Mouse (Mus musculus) frontal cortex, adult 2 months (tissue): ENCODE data around the gene Clcn7. TPM values are rescaled to one million over a fixed set of nuclear protein-coding genes. Genes with fewer than 3 reads are reported as not detected.
"Not testable (repeated sequence)": the region's sequence is repeated elsewhere in the genome, so short reads cannot be mapped to it uniquely, and the experiment has no call there.

Experiments
- DNase-seq, 2 experiments: peaks; one replicate each; pipeline ENCODE4 v3.0.0; 2022; ENCODE audit warnings: low spot score in 1 of 2; ENCODE audit errors: extremely low spot score in 1 of 2
- polyA plus RNA-seq: library from polyadenylated mRNA; depleted of rRNA; stranded (reverse); fragments of >200 nt; gene quantifications from 2 replicates; pipeline ENCODE4 v1.2.3, GENCODE M21; 2012

The Clcn7 gene
- polyA plus RNA-seq, 1 experiment = 51.4 TPM

DNA sequence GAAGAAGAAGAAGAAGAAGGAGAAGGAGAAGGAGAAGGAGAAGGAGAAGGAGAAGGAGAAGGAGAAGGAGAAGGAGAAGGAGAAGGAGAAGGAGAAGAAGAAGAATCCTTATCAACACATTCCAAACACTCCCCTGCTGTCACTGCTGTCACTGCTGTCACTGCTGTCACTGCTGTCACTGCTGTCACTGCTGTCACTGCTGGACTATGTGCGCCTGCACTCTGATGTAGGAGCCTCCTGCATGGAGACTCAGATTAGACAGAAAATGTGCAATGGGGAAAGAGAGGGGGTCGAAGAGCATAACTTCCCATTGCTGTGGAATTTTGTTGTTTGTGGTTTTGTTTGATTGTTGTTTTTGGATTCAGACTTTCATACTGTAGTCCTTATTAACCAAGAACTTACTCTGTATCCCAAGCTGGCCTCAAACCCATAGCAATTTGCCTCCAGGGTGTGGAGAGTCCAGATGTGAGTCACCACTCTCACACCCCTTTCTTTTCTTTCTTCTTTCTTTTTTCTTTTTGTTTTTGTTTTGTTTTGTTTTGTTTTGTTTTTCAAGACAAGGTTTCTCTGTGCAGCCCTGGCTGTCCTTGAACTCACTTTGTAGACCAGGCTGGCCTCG is 7.6 kb upstream of the Clcn7 start:
- not testable (repeated sequence) for DNase-seq

DNA sequence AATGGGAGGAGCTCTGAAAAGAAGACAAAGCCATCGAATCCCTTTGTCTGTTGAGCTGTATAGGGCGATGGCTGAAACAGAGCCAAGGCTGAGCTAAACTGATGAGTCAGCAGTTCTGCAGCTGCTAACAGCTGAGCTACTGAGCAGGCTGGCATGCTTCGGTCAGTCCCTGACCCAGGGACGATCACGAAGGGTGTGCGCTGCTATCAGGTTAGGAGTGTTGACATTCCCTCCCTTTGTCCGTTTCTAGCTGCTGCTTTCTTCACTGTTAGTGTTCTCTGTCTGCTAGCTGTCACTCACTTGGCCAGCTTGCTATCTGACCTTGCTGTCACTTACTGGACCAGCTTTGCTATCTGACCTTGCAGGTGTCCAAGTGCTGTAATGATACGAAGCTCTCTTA is 6.1 kb upstream of the Clcn7 start:
- peak in 1 of 2 experiments; percentile 21 for DNase-seq

DNA sequence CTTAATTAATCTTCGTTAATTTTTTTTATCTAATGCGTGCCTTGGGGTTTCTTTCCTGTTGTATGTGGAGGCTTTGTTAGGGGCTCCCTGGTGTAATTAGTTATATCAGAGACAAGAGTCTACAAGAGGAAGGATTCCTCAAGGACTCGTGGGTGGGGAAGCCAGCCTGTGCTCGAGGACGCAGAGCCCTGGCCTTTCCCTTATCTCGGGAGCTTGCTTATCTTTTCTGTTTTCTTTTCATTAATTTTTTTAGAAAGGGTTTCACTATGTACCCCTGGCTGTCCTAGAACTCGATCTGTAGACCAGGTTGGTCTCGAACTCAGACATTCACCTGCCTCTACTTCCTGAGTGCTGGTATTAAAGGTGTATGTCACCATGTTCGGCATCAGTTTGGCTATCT is 5.5 kb upstream of the Clcn7 start:
- DNase-seq = no peak

GRCm38 (mm10) chr17:25130060-25130459 is 3.1 kb upstream of the Clcn7 start:
- DNase-seq = no peak

DNA sequence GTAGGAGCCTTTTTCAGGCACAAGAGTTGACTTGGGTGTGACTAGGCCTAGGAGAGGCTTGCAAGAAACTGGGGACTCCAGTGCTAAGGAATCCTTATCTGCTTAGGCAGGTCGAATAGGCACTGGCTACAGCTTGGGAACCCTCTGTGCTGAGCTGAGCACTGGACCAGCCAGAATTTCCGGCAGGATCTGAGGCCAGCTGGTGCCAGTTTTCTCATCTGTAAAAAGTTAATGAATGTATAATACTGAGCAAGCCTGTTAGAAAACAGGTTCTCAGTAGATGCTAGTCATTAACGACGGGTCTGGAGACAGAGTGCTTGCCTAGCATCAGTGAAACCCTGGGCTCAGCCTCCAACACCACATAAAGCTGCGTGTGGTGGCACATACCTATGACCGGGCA is 2.4 kb downstream of the Clcn7 start:
- DNase-seq = no peak

GRCm38 (mm10) chr17:25138803-25139202 is 5.6 kb downstream of the Clcn7 start:
- DNase-seq = no peak

DNA sequence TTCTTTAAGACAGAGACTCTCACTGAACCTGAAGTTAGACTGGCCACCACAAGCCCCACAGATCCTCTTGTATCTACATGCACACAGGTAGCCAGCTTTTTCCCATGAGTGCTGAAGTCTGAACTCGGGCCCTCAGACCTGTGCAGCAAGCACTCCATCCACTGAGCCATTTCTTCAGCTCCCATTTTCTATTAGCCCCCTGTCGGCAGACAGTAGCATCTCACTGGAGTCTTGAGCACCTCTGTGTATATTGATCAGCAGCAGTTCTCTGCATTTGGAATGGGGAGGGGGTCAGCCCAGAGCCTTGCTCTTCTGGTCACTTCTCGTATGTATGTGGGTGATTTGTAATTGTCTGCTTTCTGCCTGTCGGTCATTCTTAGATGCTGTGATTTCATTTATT is 6.8 kb downstream of the Clcn7 start:
- no peak for DNase-seq

DNA sequence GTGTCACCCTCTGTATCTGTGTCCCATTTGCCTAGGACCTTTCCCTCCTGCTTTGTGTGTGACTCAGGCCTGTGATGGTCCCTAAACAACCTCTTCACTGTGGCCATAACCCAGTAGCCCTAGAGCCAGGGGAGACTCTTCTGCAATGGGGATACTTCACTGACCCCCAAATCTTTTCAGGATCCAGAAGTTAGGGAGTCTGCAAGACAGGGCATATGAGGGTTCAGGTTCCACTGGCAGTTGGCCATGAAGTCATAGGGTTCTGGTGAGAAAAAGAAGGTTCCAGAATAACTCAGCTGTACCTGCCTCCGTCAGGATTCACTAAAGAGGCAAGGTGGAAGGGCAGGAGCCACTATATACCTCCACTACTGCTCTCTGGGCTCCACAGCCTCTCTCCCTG is 29.0 kb downstream of the Clcn7 start, which contains the start of gene Ccdc154:
Gene Ccdc154, plus strand, starts transcription at position 301 of the 400 bp plus-strand sequence.
- no peak for DNase-seq

GRCm38 (mm10) chr17:25163387-25163786 is 30.2 kb downstream of the Clcn7 start:
- no peak for DNase-seq

- no peak for DNase-seq
Measured at GRCm38 (mm10) chr17:25164770-25165169, 31.6 kb downstream of the Clcn7 start.

DNA sequence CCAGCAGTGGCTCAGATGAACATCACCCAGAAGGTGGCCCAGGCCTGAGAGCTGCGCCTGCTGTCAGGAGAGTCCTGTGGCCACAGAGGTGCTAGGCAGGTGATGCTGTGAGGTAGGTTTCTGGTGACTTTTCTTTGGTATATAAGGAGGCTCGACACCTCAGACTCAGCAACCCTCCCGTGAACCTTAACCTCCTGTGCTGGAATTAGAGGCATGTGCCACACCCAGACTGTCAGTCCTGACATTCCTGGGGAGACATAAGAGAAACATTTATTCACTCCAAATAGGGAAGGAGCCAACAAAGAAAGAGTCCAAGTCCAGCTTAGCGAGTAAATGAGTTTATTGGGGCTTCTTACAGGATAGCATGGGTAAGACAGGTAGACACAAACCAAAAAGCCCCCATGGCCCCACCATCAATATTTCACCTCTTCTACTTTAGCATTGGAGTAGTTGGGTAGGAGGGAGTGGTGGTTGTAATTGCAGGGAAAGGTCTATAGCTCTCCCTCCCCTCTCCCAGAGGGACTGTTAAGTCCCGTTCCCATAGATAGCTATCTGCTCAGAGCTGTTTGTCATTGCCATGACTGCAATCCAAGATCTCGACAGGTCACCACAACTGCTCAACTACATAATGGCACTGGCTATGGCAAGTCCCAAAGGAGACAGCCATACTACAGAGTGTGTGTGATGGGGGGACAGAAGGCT is 32.9 kb downstream of the Clcn7 start:
- DNase-seq = no peak

- DNase-seq = no peak
Measured at GRCm38 (mm10) chr17:25169706-25170105, 36.5 kb downstream of the Clcn7 start.

- no peak for DNase-seq
Measured at GRCm38 (mm10) chr17:25172558-25172957, 39.4 kb downstream of the Clcn7 start.

- no peak for DNase-seq
Measured at GRCm38 (mm10) chr17:25175411-25175810, 42.2 kb downstream of the Clcn7 start, which contains the start of gene Gm38655. Gene Gm38655 (minus strand): TSS chr17:25175471.

DNA sequence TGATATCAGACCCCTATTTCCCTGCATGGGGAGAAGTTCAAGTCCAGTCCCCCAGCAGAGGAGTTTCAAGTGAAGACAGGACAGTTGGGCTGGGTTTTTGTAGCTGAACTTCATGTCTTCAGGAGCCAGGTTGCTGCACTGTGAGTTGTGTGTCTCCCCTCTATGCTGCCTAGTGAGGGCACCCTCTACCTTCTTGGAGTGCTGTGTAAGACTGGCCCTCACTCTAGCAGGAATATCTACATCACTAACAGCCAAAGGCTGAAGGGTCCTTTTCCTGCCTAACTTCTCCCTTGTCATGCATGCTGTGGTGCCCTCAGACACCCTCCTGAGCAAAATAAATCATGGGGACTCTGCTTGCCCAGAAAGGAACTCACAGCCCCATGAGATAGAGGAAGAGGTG is 50.0 kb downstream of the Clcn7 start:
- no peak for DNase-seq

GRCm38 (mm10) chr17:25184129-25184691 is 51.0 kb downstream of the Clcn7 start, which contains the start of gene BC003965:
Gene BC003965 (plus strand): TSS chr17:25184554.
- DNase-seq = peak; percentile 96 to 100

DNA sequence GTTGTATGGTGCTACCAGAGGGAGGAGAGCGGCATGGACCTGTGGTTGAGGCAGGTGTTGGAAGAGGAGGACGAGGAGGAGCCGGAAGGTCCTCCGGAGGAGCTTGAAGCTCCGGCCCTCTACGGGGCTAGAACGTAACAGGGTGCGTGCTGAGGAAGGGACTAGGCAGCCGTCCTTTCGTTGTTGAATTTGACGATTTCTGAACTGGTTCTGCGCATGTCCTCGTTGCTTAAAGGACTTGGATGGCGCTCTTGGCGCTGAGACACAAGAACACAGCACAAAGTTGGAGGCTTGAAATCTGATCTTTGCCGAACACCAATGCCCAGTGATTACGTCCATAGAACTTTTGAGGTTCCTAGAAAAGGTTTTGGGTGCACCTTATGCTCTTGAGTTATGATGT is 51.8 kb downstream of the Clcn7 start:
- DNase-seq = no peak

DNA sequence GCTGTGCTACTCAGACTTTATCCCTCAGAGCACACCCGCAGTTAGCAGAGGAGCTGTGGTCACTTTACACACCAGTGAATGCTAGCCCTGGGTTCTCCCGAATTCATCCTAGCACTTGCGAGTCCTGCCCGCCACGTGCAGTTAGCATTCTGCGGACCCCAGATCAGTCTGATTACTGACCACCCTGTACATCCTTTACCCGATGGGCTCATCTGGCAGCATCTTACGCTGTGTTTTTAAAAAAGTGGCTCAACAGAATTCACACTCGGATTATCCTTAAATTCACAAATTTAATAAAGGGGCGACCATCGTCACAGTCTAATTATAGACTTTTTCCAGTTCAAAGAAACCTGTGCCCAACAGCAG is 54.6 kb downstream of the Clcn7 start:
- no peak for DNase-seq

DNA sequence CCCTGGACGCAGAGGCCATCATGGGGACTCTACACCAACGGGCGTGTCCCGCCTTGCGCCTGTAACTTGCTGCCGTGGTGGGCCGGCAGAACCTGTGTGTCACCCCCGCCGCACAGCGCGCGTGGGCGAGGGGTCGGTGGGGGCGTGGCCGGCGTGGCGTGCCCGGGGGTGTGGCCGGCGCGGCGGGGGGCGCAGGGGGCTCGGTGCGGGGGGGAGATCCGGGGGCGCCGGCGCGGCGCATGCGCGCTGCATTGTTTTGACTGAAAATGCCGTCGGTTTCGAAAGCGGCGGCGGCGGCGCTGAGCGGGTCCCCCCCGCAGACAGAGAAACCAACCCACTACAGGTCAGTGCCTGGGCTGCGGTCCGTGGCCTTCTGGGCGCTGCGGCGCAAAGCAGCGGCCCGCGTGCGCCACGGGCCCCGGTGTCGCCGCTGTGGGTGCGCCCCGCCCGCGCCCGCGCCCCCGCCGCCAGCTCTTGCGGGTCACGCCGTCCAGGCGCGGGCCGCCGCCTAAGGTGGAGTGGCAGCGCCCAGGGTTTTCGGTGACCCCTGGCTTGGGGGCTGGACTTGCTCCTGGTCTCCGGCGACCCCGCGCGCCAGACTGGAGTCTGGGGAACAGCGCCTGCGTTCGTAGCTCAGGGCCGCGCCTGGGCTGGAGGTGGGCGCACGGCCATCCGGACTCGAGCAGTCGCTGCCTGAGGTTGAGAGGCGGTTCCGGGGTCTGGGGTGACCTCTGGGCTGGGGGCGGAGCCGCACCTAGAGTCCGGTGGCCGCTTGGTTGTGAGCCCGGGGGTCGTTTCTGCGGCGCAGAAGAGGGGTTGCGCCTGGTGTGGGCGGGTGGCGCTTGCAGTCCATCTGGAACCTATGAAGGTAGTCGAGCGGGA is 55.2 kb downstream of the Clcn7 start, which contains the start of gene Unkl:
Gene Unkl, plus strand, starts transcription at position 248 of the 882 bp plus-strand sequence.
- peak in 1 of 2 experiments; percentile 67 for DNase-seq

- no peak for DNase-seq
Measured at GRCm38 (mm10) chr17:25189091-25189490, 55.9 kb downstream of the Clcn7 start.

DNA sequence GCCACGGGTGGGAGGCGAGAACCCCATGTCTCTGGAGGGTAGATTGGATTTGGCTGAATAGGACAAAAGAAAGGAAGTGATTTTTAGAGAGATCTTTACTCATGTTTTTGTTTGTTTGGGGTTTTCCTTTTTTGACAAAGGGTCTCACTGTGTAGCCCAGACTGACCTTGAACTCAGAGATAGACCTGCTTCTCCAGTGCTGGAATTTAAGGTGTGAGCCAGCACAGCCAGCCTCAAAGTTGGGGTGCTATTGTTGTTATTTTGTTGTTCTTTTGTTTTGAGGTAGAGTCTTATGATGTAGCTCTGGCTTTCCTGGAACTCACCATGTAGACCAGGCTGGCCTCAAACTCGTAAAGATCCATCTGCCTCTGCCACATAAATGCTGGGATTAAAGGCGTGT is 69.2 kb downstream of the Clcn7 start:
- no peak for DNase-seq
